Mouse (Mus musculus) heart, postnatal 0 days (tissue): ENCODE results near the gene Msl2. TPM values are rescaled to one million over a fixed set of nuclear protein-coding genes. Genes with fewer than 3 reads are reported as not detected.

Source experiments
- ATAC-seq: fragments of 200-750 bp; cut with Nextera tagmentation; 2 replicates; pipeline ENCODE4 v1.8.0; 2017; ENCODE audit warnings: low read depth, moderate number of reproducible peaks, moderate library complexity; ENCODE audit not compliant: insufficient read depth
- DNase-seq: peaks from one replicate; pipeline ENCODE4 v3.0.0-alpha.2; 2016; ENCODE audit warnings: low spot score
- H3K27ac ChIP-seq: fragments of 300-500 bp; sonication (generic); 2 replicates; pipeline ENCODE4 v1.5.1; 2014; ENCODE audit warnings: low read depth, mild to moderate bottlenecking
- H3K27me3 ChIP-seq: fragments of 300-500 bp; sonication (generic); 2 replicates; pipeline ENCODE4 v1.6.1; 2014; ENCODE audit warnings: low read length, mixed read lengths; ENCODE audit not compliant: control insufficient read depth, insufficient read depth
- H3K36me3 ChIP-seq: fragments of 300-500 bp; sonication (generic); replicated peaks from 2 replicates; pipeline ENCODE4 v1.6.1; 2014; ENCODE audit warnings: low read length, mixed read lengths; ENCODE audit not compliant: control insufficient read depth, insufficient read depth
- H3K4me1 ChIP-seq: fragments of 300-500 bp; sonication (generic); 2 replicates; pipeline ENCODE4 v1.6.1; 2014; ENCODE audit warnings: antibody characterized with exemption; ENCODE audit not compliant: control insufficient read depth, insufficient read depth
- H3K4me2 ChIP-seq: fragments of 300-500 bp; sonication (generic); 2 replicates; pipeline ENCODE4 v1.6.1; 2014; ENCODE audit warnings: low read depth, mild to moderate bottlenecking, low read length, moderate library complexity
- H3K4me3 ChIP-seq: fragments of 300-500 bp; sonication (generic); 2 replicates; pipeline ENCODE4 v1.5.1; 2014; ENCODE audit warnings: low read depth, low read length
- H3K9ac ChIP-seq: fragments of 300-500 bp; sonication (generic); replicated peaks from 2 replicates; pipeline ENCODE4 v1.6.1; 2014; ENCODE audit warnings: low read depth, low read length, mixed read lengths
- H3K9me3 ChIP-seq: fragments of 300-500 bp; sonication (generic); replicated peaks from 2 replicates; pipeline ENCODE4 v1.6.1; 2016; ENCODE audit warnings: low read length; ENCODE audit not compliant: control insufficient read depth
- CTCF ChIP-seq: IDR thresholded peaks from 2 replicates; pipeline ENCODE4 v1.5.1; 2016; ENCODE audit warnings: antibody characterized with exemption, control low read depth, low read depth
- EP300 ChIP-seq: IDR thresholded peaks from 2 replicates; pipeline ENCODE4 v1.6.1; 2016; ENCODE audit warnings: antibody characterized with exemption, low read depth
- WGBS: fragments of 180-500 bp; shearing (Covaris S2); extraction: QIAGEN DNeasy Blood & Tissue Kit; methylation state at CpG from one replicate; pipeline ENCODE4 v1.1.7; 2014; 5-methylcytosine and 5-hydroxymethylcytosine counted together
- polyA plus RNA-seq: library from polyadenylated mRNA; unstranded; fragments of >200 nt; fragmentation: Nextera tagmentation; extraction: Ambion mirVana; gene quantifications from 2 replicates; pipeline ENCODE4 v1.2.1, GENCODE M21; 2015
- total RNA-seq: library from RNA; depleted of rRNA; stranded (reverse); fragments of >200 nt; gene quantifications from 2 replicates; pipeline ENCODE4 v1.2.3, GENCODE M21; 2014; ENCODE audit warnings: low replicate concordance

Msl2 gene
- total and polyA plus RNA-seq, 2 experiments from 2014 or later, result 3.0 to 14.3 TPM

GRCm38 (mm10) chr9:101037396-101037795, 36.5 kb upstream of the Msl2 start:
- Histone ChIP-seq H3K27me3 (no peaks in the 10 kb centered on the region), H3K9ac (no peak overlapping the region), H3K9me3 (0 out of 2 replicates have a peak, but pooled peaks cover 5% of the 10 kb centered on the region), H3K4me1 (peaks cover 7% of the 10 kb centered on the region; the same call in 1 of the 2 replicates), H3K27ac (0 out of 2 replicates have a peak overlapping the region, but pooled peaks have one; percentile 30), H3K4me3 (no peak overlapping the region), H3K4me2 (0 out of 2 replicates have a peak overlapping the region, but pooled peaks have one; percentile 7), H3K36me3 (no peaks in the 10 kb centered on the region)
- DNase-seq (no peak), ATAC-seq (no peak)
- WGBS, result 40% methylated on average over 7 of the region's 7 CpGs
- no peak for TF ChIP-seq EP300
- no peak for TF ChIP-seq CTCF

GRCm38 (mm10) chr9:101038634-101039033, 35.3 kb upstream of the Msl2 start:
- no peak overlapping the region for H3K4me2 ChIP-seq
- ATAC-seq (no peak), DNase-seq (no peak)
- no peak overlapping the region for H3K4me3 ChIP-seq
- WGBS, result 55% methylated on average over 5 of the region's 5 CpGs
- no peak overlapping the region for H3K9ac ChIP-seq
- no peak overlapping the region for H3K27ac ChIP-seq
- no peaks in the 10 kb centered on the region for H3K36me3 ChIP-seq
- no peak for TF ChIP-seq EP300
- no peak for TF ChIP-seq CTCF
- 0 out of 2 replicates have a peak, but pooled peaks cover 5% of the 10 kb centered on the region for H3K9me3 ChIP-seq
- 0 out of 2 replicates have a peak, but pooled peaks cover 3% of the 10 kb centered on the region for H3K4me1 ChIP-seq
- H3K27me3 ChIP-seq, result no peaks in the 10 kb centered on the region

DNA sequence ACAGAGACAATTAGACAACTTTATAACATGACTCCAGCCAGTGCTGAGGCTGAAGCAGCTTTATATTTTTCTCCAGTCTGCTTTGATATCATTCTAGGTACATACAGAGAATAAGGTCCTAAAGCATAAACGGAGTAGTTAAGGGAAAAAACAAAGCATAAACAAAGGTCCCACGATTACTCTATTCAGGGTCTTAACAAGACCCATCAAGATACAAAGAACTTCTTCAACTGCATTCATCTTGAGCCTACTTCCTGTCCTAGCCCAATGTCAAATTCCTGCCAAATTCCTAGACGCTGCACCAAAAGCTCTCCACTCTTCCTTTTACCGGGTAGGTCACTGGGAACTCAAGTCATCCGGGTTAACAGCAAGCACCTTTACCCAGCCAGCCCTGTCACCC, 32.4 kb upstream of the Msl2 start:
- Histone ChIP-seq H3K4me3 (no peak overlapping the region), H3K27ac (no peak overlapping the region), H3K4me1 (no peaks in the 10 kb centered on the region), H3K27me3 (no peaks in the 10 kb centered on the region), H3K36me3 (no peaks in the 10 kb centered on the region), H3K9ac (no peak overlapping the region), H3K9me3 (0 out of 2 replicates have a peak, but pooled peaks cover 5% of the 10 kb centered on the region), H3K4me2 (no peak overlapping the region)
- 63% methylated on average over 5 of the region's 5 CpGs for WGBS
- ATAC-seq, result no peak
- TF ChIP-seq EP300 (no peak), CTCF (no peak)
- no peak for DNase-seq

DNA sequence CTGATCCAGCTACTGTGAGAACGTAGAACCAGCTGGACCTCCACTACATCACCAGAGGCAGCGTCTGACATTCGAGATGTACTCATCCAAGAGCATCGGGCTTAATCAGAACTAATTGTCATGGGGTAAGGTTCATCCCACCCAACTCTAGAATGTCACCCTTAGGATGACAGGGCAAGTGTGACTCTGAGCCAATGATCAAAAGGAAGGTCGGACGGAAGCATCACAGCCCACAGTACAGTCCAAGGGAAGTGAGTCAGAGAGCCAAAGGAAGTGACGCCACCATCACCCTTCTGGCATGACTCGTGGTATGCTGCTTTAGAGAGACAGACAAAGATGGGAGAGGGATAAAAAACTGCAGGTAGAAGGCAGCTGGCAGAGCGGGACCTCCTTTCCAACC, 31.7 kb upstream of the Msl2 start:
- no peaks in the 10 kb centered on the region for H3K36me3 ChIP-seq
- no peaks in the 10 kb centered on the region for H3K4me1 ChIP-seq
- no peaks in the 10 kb centered on the region for H3K27me3 ChIP-seq
- 66% methylated on average over 9 of the region's 9 CpGs for WGBS
- no peak overlapping the region for H3K9ac ChIP-seq
- no peak for TF ChIP-seq CTCF
- no peak for TF ChIP-seq EP300
- no peak overlapping the region for H3K27ac ChIP-seq
- DNase-seq, result no peak
- H3K4me3 ChIP-seq, result no peak overlapping the region
- ATAC-seq, result no peak
- H3K4me2 ChIP-seq, result no peak overlapping the region
- 0 out of 2 replicates have a peak, but pooled peaks cover 5% of the 10 kb centered on the region for H3K9me3 ChIP-seq

- 0 out of 2 replicates have a peak, but pooled peaks cover 5% of the 10 kb centered on the region for H3K9me3 ChIP-seq
- ATAC-seq, result no peak
- DNase-seq, result no peak
- TF ChIP-seq EP300, result no peak
- TF ChIP-seq CTCF, result no peak
- no peaks in the 10 kb centered on the region for H3K4me1 ChIP-seq
- 56% methylated on average over 15 of the region's 15 CpGs for WGBS
- no peak overlapping the region for H3K27ac ChIP-seq
- H3K27me3 ChIP-seq, result no peaks in the 10 kb centered on the region
- no peaks in the 10 kb centered on the region for H3K36me3 ChIP-seq
- peak overlapping the region; percentile 18; the same call in 1 of the 2 replicates for H3K4me2 ChIP-seq
- H3K9ac ChIP-seq, result no peak overlapping the region
- no peak overlapping the region for H3K4me3 ChIP-seq
Observed at GRCm38 (mm10) chr9:101045710-101046338, 28.1 kb upstream of the Msl2 start.
